Mouse (Mus musculus): ENCODE measurements at regions not wholly inside any gene's neighbourhood (a gene's known extent, or its start where the extent isn't known, plus 50 kb on each side); places are given as distances from the start of the nearest gene placed in this dataset.
A peak's percentile ranks its signal among the peaks of the same experiment; 100 is the strongest.

GRCm38 (mm10) chr4:89487416-89488165, 176.8 kb upstream of the Cdkn2b start:
- TF ChIP-seq CTCF (IDR thresholded peaks at IDR 0.05; ENCODE audit: low read depth, low read length): no peak
- no peak for TF ChIP-seq POLR2A (IDR thresholded peaks at IDR 0.05; ENCODE audit: extremely low read depth, insufficient read depth, low read length)
- Histone ChIP-seq H3K27ac (replicated peaks; ENCODE audit: insufficient read depth, low read depth, low read length) (no peak overlapping the region), H3K27me3 (ENCODE audit: control insufficient read depth, insufficient read depth, low read length) (no peaks in the 10 kb centered on the region), H3K9ac (ENCODE audit: low read depth, low read length) (no peak overlapping the region), H3K4me1 (ENCODE audit: control insufficient read depth, insufficient read depth, low read length) (no peaks in the 10 kb centered on the region), H3K4me3 (ENCODE audit: insufficient read depth, low read depth, low read length) (no peak overlapping the region), H3K79me2 (ENCODE audit: control insufficient read depth, insufficient read depth, low read length) (no peaks in the 10 kb centered on the region), H3K36me3 (ENCODE audit: control insufficient read depth, insufficient read depth, low read length) (no peaks in the 10 kb centered on the region)
- DNase-seq (ENCODE audit: extremely low read depth, low read depth, low spot score): no peak
- 91% methylated on average over 5 of the region's 5 CpGs for WGBS

- H3K4me1 ChIP-seq (ENCODE audit: control insufficient read depth, insufficient read depth, low read length): no peaks in the 10 kb centered on the region
- H3K27me3 ChIP-seq (ENCODE audit: control insufficient read depth, insufficient read depth, low read length): no peaks in the 10 kb centered on the region
- DNase-seq (ENCODE audit: extremely low read depth, low read depth, low spot score): no peak
- H3K4me3 ChIP-seq (ENCODE audit: insufficient read depth, low read depth, low read length): no peak overlapping the region
- H3K27ac ChIP-seq (replicated peaks; ENCODE audit: insufficient read depth, low read depth, low read length): no peak overlapping the region
- 88% methylated on average over 4 of the region's 4 CpGs for WGBS
- no peaks in the 10 kb centered on the region for H3K79me2 ChIP-seq (ENCODE audit: control insufficient read depth, insufficient read depth, low read length)
- TF ChIP-seq CTCF (IDR thresholded peaks at IDR 0.05; ENCODE audit: low read depth, low read length) (no peak), POLR2A (IDR thresholded peaks at IDR 0.05; ENCODE audit: extremely low read depth, insufficient read depth, low read length) (no peak)
- no peaks in the 10 kb centered on the region for H3K36me3 ChIP-seq (ENCODE audit: control insufficient read depth, insufficient read depth, low read length)
- no peak overlapping the region for H3K9ac ChIP-seq (ENCODE audit: low read depth, low read length)
These were observed 176.1 kb upstream of the Cdkn2b start for GRCm38 (mm10) chr4:89486963-89487362.

GRCm38 (mm10) chr4:89485981-89486531, 175.2 kb upstream of the Cdkn2b start:
- TF ChIP-seq POLR2A (IDR thresholded peaks at IDR 0.05; ENCODE audit: extremely low read depth, insufficient read depth, low read length) (no peak), CTCF (IDR thresholded peaks at IDR 0.05; ENCODE audit: low read depth, low read length) (no peak)
- H3K79me2 ChIP-seq (ENCODE audit: control insufficient read depth, insufficient read depth, low read length): no peaks in the 10 kb centered on the region
- no peaks in the 10 kb centered on the region for H3K4me1 ChIP-seq (ENCODE audit: control insufficient read depth, insufficient read depth, low read length)
- H3K27ac ChIP-seq (replicated peaks; ENCODE audit: insufficient read depth, low read depth, low read length): no peak overlapping the region
- H3K36me3 ChIP-seq (ENCODE audit: control insufficient read depth, insufficient read depth, low read length): no peaks in the 10 kb centered on the region
- H3K4me3 ChIP-seq (ENCODE audit: insufficient read depth, low read depth, low read length): no peak overlapping the region
- no peak overlapping the region for H3K9ac ChIP-seq (ENCODE audit: low read depth, low read length)
- 3% methylated on average over 11 of the region's 11 CpGs for WGBS
- H3K27me3 ChIP-seq (ENCODE audit: control insufficient read depth, insufficient read depth, low read length): no peaks in the 10 kb centered on the region
- DNase-seq (ENCODE audit: extremely low read depth, low read depth, low spot score): peak; percentile 74

GRCm38 (mm10) chr4:89478646-89479237, 167.9 kb upstream of the Cdkn2b start:
- Histone ChIP-seq H3K9ac (ENCODE audit: low read depth, low read length) (no peak overlapping the region), H3K27me3 (ENCODE audit: control insufficient read depth, insufficient read depth, low read length) (no peaks in the 10 kb centered on the region), H3K36me3 (ENCODE audit: control insufficient read depth, insufficient read depth, low read length) (no peaks in the 10 kb centered on the region), H3K4me1 (ENCODE audit: control insufficient read depth, insufficient read depth, low read length) (no peaks in the 10 kb centered on the region), H3K79me2 (ENCODE audit: control insufficient read depth, insufficient read depth, low read length) (no peaks in the 10 kb centered on the region), H3K27ac (replicated peaks; ENCODE audit: insufficient read depth, low read depth, low read length) (no peak overlapping the region), H3K4me3 (ENCODE audit: insufficient read depth, low read depth, low read length) (no peak overlapping the region)
- no peak for DNase-seq (ENCODE audit: extremely low read depth, low read depth, low spot score)
- TF ChIP-seq POLR2A (IDR thresholded peaks at IDR 0.05; ENCODE audit: extremely low read depth, insufficient read depth, low read length): no peak
- TF ChIP-seq CTCF (IDR thresholded peaks at IDR 0.05; ENCODE audit: low read depth, low read length): no peak
- 74% methylated on average over 12 of the region's 12 CpGs for WGBS

- no peaks in the 10 kb centered on the region for H3K36me3 ChIP-seq (ENCODE audit: control insufficient read depth, insufficient read depth, low read length)
- TF ChIP-seq CTCF (IDR thresholded peaks at IDR 0.05; ENCODE audit: low read depth, low read length): no peak
- no peak for TF ChIP-seq POLR2A (IDR thresholded peaks at IDR 0.05; ENCODE audit: extremely low read depth, insufficient read depth, low read length)
- 78% methylated on average over 3 of the region's 3 CpGs for WGBS
- no peak overlapping the region for H3K27ac ChIP-seq (replicated peaks; ENCODE audit: insufficient read depth, low read depth, low read length)
- no peak overlapping the region for H3K4me3 ChIP-seq (ENCODE audit: insufficient read depth, low read depth, low read length)
- no peaks in the 10 kb centered on the region for H3K79me2 ChIP-seq (ENCODE audit: control insufficient read depth, insufficient read depth, low read length)
- no peaks in the 10 kb centered on the region for H3K4me1 ChIP-seq (ENCODE audit: control insufficient read depth, insufficient read depth, low read length)
- no peaks in the 10 kb centered on the region for H3K27me3 ChIP-seq (ENCODE audit: control insufficient read depth, insufficient read depth, low read length)
- no peak overlapping the region for H3K9ac ChIP-seq (ENCODE audit: low read depth, low read length)
- no peak for DNase-seq (ENCODE audit: extremely low read depth, low read depth, low spot score)
These were observed 165.0 kb upstream of the Cdkn2b start for GRCm38 (mm10) chr4:89475848-89476247.

Measured in liver, adult 2 months (tissue).